Mouse (Mus musculus): ENCODE results near the gene Pax3.

Gene Pax3

DNA sequence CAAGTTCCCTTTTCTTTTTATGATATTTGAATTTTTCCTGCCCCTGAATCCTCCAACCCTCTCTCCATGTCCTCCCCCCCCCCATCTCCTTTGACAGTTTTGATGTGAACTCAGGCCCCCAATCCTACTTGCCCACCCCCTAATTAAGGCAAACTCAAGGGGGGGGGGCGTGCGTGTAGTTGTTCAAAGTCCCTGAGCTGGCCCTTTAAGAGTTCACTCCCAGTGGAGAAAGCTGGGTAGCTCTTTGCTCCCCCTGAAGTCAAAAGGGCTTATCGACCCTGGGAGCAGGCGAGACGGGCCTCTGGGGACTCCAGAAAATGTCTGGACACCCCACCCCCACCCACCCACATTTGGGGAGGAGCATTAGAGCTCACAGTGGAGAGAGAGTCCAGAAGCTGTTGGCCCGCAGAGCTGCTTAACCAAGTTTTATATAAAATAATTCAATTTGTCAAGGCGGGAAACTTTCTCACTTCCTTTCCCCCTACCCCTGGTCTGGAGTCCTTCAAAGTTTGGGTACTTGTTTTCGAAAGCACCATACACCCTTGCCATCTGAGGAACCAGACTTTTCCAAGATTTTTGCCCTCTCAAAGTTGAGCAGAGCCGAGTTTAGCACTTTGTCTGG lies 1.5 kb upstream of the Pax3 start:
- DNase-seq (ENCODE audit: low spot score in 2 of 2), result no peak

DNA sequence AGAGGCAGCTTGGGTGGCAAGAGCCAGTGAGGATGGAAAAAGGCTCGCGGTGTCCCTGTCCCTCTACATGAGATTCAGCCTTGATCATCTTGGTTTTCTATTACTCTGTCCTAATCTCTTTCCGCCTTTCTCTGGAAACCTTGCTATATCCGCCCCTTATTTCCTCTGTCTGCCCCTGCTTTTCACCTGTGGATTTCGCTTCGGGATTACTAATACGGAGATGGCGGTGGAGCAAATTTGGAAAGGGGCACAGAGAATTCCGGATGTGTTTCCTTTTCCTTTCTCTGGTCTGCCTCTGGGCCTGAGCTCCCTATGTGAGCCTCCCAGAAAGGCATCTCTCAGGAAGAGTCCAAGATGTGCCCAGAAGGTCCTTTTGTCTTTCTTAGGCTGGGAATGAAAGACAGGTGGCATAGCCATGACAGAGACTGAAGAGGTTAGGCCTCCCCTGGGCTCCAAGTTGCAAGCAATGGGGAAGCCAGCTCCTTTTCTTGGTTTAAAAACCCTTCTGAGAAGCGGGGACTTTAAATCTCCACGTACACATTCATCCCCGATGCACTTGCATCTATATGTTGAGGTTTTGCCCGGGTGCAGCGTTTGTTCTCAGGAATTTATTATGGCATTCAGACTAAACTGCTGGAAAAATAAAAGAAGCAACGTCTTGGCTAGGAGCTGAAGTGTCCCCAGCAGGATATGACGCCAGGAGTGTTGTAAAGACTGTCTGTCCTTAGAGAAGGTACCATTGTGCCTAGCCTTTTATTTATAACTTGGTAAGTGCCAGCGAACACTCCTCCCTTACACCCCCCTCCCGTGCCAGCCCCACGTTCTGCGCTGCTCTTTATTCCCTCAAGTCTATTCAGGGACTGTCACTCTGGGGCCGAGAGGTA lies 659 bp upstream of the Pax3 start:
- no peak for DNase-seq (ENCODE audit: low spot score in 2 of 2)

DNA sequence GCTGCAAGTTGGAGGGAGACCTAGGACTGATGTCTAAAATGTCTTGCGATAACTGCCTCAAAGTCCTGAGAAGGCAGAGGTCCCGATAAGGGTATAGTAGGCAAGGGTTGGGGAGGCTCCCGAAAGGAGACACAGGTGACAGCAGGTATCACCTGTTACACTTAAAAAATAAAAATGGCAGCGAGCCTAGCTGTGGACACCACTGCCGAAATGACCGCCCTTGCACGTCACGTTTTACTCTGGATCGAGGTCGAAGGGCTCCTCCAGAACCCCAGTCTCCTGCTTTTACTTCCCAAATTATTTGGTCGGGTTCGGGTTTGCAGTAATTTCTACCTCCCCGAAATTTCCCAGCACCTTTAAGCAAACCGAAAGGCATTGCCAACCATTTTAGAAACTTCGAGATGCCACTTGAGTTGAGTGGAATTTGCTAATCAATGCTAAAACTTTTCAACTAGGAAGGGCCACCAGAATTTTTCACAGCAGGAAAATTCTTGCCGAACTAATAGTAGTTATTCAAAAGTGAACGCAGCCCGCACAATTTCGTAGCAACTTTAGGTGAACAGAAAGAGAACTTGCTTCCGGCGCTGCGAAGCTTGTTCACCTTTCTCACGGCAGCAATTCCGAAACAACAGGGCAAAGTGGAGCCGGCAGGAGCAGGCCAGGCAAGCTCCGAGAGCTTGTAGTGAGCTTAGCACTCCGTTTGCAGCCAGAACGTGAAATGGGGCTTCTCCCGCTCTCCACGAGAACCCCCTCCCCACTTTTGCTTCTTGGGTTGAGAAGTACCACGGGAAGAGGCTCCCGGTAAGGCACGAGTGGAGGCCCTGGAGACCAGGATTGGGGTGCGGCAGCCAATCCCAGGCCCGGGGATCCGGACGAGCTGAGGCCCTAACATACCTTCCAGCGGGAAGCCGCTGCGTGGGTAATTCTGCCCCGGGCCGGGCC lies 892 bp downstream of the Pax3 start:
- DNase-seq (ENCODE audit: low spot score in 2 of 2), result no peak

DNA sequence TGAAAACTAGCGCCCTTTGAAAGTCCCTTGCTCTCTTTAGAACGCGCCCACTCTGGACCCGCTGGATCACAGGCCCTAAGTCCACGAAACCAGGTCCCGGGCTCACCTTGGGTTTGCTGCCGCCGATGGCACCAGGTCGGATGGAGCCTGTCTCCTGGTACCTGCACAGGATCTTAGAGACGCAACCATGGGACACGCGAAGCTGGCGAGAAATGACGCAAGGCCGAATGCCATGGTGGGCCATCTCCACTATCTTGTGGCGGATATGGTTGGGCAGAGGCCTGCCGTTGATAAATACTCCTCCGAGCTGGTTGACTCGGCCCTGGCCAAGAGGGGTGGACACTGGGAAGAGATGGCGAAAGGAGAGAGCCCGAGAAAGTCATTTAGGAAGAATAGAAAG lies 1.8 kb downstream of the Pax3 start:
- DNase-seq (ENCODE audit: low spot score in 2 of 2), result no peak

DNA sequence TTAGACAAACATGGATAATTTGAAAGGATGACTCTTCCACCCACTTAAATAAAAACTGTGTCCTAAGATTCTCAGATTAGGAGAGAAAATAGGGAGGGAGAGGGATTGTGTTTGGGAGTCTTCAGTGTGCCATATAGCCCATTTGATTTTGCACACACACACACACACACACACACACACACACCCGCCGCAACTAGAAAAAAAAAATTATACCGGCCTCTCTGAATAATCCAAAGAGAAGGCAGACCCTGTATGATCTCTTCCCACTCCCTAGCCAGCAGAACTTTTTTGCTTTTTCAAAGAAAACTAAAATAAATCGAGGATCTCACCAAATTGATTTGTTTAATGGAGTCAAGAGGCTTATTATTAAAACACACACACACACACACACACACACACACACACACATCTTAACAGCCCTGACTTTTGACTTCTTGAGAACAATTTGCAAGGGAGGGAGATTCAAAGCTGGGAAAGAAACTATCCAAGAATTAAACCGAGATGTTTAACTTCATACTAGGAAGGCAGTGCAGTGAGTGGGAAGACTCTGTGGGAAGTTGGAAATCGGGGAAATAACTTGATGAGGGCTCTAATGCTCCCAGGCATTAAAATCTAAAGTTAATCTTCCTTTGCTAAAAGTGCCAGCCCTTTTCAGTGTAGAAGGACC lies 2.4 kb downstream of the Pax3 start:
- no peak for DNase-seq (ENCODE audit: low spot score in 2 of 2)

DNA sequence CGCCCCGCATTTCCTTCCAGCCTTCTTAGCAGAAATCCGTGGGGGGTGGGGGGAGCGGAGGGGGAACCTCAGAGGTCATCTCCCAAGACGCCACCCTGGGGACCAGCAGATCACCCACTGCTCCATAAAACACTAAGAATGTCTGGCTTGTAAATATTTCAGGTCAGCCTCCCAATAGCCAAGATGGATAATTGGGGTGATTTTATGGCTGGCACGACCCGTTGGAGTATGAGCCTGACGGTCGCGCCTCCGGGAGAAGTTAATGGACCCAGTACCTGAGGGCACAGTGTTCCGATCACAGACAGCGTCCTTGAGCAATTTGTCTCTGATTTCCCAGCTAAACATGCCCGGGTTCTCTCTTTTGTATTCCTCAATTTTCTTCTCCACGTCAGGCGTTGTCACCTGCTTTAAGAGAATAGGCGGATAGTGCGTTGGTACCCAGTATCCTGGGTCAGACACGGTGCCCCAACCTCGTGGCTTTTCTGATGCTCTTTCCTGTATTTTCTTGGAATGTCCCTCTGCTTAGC lies 3.4 kb downstream of the Pax3 start:
- DNase-seq (ENCODE audit: low spot score in 2 of 2), result no peak

DNA sequence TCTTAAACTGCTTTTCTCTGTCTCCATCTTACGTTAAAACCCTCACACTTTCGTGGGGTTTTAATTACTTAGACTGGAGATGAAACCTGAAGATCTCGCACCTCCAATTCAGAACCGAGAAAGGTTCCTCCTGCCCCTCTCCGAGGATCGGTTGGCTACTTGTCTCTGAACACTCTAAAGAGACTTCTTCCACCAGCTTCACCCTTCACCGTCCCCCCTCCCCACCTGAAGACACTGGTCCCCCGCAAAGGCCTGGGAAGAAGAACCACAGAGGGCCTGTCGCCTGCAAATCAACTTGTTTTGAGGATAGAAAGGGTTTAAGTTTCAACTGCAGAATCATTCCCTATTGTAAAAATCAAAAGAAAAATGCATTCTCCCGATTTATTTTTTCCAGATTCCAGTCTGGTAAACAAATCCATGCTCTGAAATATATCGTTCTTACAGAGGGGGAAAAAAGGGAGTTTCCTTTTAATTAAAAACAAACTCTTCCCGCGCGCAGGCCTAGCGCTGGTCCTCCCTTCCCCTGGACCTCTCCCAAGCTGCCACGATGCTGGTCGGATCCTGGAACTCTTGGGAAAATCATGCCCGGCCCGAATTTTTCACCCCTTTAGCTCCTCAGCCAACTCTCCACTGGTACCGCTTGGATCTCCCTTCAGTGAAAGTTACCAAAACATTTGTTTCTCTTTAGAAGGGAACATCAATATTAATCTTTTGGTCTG lies 4.0 kb downstream of the Pax3 start:
- DNase-seq (ENCODE audit: low spot score in 2 of 2), result no peak

DNA sequence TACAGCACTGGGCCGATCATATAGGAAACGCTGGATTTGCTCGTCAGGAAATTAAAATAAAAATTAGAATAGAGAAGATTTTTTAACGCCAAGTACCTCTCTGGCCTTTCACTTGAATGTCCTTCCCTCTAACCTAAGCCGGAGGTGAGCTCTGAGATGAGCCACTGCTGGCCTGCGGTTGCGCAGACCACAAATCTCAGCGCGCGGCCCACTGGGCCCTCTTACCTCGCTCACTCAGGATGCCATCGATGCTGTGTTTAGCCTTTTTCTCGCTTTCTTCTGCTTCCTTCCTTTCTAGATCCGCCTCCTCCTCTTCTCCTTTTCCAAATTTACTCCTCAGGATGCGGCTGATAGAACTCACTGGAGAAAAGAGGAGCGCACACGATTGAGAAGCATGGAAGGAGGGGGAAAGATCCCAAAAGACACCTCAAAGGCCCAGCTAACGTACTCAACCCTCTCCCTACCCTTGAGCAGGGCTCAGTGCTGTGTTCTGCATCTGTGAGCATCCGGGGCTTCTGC lies 4.7 kb downstream of the Pax3 start:
- no peak for DNase-seq (ENCODE audit: low spot score in 2 of 2)

DNA sequence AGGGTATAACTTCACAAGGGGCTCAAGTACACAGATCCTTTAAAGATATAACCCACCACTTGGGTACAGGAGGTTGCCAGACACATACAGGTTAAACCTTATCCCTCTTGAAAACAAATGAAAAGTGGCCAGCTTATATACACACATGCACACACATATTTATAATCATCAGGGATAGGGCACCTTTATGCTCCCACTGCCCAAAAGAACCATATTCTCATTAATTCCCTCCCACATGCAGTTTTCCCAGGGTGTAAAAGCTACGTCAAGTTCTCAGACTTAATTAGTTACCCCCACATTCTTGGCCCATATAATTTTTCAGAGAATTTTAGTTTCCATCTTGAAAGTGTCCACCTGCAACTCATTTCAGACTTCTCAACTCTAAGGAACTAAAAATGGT lies 5.2 kb downstream of the Pax3 start:
- DNase-seq (ENCODE audit: low spot score in 2 of 2), result no peak

DNA sequence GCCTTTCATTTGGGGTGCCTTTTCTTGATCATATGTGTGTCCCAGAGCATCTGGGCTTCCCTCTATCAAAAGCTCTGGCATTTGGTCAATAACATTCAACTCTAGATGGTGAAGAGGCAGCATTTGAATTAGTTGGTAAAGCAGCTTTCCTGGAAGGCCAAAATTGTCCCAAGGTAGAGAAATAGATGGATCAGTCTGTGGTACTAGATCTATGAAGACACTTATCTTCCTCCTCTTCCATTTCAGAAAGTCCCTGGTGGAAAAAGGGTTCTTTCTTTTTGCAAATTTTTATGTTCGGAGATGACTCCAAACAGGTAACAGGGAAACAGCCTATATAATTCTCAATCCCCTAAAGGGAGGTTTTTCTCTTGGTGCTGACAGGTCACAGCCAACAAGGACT lies 5.6 kb downstream of the Pax3 start:
- no peak for DNase-seq (ENCODE audit: low spot score in 2 of 2)

DNA sequence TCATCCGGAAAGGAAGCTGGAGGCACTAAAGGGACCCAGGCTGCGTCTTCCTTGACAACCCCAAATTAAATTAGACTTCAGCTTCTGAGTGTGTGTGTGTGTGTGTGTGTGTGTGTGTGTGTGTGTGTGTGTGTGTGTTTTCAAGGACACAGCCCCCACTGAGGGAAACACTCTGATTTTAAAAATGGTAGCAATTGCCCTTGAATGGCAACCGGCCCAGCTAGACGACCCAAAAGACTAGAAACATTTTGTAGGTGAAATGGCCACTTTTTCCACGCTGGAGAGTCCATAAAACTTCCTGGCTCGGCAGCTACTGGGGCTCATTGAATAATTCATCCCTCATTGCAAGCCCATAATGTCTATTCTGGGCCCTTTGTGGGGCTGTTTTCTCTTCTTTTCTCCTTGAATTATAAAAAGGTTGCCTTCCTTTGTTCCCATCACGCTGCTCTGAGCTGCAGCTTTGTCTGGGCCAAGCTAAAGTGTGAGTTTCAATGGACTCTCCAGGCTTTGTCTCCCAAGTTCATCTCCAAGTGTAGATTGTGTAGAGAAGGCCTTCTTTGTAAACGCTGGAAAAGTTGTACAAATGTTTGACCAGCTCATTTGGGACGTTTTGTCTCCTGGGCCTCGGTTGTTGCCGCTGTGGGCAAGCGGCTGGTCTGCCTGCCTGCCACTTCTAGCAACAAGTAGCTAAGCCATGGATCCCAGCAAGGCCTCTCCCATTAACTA lies 6.4 kb downstream of the Pax3 start:
- DNase-seq (ENCODE audit: low spot score in 2 of 2), result no peak

DNA sequence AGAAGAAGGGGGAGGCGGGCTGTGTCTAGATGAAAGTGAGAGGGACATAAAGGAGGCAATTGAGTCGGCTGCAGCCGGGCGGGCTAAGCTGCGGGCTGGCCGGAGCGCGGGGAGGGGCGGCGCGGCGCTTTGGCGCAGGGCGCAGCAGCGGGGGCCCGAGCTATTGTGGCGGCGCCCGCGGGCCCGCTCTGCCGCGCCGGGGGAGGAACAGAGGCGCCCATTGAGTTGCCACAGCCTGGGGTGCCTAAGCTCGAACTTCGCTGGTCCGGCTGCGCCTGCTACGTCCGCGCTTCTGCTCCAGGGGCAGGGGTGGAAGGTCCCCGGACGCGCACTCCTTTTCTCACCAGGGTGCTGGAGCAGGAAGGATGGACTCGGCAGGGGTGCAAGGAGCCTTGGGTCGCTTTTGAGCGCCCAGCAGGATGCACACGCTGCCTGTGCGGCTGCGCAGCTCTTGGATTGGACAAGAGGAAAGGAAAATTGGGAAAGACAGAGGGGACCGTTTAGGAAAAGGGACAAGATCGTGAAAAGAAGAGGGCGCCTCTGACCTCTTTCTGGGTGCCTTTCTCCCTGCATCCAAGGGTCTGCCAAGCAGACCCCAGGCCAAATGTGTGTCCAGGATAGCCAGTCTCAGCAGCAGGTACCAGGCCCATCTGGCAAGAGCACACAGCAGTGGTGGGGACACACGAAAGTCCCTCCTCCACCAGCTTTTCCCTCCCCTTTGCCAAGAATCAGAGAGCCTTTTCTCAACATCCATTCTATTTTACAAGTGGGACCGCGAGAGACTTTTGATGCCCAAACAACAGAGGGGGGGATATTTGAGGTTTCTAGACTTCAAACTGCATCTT lies 7.2 kb downstream of the Pax3 start:
- no peak for DNase-seq (ENCODE audit: low spot score in 2 of 2)

DNA sequence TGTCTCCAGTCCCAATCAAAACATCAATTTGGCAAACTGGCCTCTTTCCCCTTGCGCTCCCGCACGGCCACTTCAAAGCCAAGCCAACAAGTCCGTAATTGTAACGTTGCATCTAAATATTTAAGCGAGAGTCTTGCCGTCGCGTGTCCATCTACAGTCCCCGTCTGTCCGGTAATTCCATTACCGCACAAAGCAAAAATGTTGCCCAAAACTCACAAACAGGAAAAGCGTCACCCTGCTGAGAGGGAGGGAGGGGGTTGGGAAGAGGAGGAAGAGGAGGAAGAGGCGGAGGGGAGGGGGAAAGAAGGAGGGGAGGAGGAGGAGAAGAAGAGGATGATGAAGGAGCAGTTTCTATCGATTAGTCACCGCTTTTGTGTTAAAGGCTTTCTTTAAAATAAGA lies 7.9 kb downstream of the Pax3 start:
- no peak for DNase-seq (ENCODE audit: low spot score in 2 of 2)

DNA sequence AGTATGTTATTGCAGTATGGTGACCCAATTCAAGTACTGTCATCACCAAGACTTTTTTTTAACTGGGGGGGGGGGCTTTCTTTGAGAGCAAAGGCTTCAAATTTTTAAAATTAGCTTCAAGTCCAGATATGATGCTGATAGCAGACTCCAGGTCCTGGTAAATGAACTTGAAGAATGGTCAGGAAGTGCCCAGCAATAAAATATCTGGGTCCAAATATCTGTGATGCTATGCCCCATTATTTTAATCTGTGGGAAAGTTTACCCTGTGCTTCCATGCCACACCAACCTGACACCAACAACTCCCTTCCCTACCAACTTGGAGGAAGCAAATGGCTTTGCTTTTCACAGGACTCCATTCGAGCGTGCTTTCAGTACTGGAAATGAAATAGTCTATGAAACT lies 8.6 kb downstream of the Pax3 start:
- no peak for DNase-seq (ENCODE audit: low spot score in 2 of 2)

DNA sequence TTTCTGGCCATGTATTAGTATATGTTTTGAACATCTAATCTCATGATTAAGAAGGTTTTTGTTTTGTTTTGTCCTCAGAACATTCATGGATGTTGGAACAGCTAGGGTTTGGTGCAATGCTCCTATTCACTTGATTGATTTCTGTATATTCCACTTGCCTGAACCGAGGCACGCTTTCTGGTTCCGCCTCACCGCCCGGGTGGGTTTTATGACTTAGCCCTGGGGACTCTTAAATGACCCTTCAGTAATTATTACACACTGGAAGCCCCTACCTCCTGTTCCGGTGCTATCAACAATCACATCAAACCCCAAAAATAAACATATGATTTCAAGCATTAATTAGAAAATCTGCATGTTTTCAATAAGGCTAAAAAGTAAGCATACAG lies 9.2 kb downstream of the Pax3 start:
- no peak for DNase-seq (ENCODE audit: low spot score in 2 of 2)

DNA sequence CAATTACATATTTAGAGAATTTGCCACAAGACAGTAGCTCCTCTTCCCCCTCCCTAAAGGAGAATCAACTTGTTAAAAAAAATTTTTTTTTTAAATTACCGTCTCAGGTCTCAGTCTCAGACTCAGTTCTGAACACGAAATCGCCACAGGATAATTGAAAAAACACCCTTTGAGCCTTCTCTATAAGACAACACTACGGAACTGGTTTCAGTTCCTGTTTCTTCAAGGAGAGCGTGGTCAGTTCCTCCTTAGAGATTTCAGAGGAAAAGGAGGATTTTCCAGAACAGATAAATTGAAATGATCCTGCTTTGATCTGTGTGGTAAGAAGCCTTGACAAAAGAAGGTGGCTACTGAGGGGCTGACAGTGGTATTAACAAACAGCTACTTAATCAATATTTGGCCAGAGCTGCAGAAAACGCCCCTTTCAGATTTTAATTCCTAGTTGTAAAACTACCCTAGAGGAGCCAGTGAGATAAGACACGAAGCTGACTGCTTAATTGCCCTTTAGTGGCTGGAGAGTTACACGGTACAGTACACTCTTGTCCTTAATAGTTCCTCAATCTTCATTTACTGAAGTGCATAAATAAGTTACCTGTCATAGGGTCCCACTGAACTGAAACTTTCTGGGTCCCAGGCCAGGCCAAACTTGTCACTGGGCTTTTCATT lies 9.7 kb downstream of the Pax3 start:
- DNase-seq (ENCODE audit: low spot score in 2 of 2), result no peak

DNA sequence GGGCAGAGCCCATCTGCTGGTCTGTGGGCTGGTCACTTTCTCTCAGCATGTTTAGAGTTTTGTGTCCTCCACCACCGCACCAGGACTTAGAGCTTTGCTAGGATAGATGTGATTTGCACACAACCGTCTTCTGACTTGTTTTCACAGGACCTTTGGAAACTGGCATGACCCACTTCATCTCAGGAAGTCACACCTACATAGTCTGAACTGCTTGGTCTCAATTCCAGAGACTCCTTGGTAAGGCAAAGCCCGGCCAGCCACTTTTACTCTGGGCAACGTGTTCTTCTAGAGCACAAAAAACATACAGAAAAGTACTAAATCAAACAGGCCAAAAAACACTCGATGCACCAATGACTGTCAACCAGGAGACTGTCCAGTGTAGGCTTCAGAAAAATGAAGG lies 14.0 kb downstream of the Pax3 start:
- DNase-seq (ENCODE audit: low spot score in 2 of 2), result no peak

DNA sequence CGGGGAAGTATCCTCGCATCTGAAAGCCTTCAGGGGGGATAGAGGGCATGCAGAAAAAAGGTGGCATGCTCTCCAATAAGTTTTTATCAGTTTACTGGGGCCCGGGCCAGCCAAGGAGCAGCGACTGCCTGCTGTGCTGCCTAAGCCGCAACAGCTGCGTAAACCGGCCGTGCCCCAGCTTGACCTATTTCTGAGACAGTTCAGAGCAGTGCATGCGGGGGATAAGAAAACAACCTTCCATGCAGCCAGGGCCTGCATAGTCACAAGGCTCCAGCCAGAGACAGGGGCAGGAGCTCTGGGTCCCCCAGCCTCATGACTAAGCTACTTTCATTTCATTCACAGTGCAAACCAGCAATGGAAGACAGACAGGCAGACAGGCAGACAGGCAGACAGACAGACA lies 15.1 kb downstream of the Pax3 start:
- no peak for DNase-seq (ENCODE audit: low spot score in 2 of 2)

DNA sequence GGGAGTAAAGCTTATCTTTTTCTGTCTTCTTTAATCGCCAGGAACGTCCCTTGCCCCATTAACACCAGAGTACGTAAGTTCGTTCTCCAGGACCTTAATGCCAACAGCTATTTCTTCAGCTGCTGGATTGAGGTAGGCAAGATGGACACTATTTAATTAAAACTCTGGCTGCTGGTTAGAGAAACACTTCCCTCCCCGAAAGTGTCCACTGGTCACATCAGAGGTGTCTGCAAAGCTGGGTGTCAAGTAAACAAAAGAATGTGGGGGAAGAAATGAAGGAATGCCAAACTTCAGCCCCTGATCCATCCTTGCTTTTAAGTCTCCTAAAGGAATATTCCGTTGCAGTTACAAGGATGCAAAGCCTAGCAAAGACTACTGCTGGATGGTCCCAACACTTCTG lies 24.6 kb downstream of the Pax3 start:
- no peak for DNase-seq (ENCODE audit: low spot score in 2 of 2)
